Comparison of ENCODE assay signal across 9 mouse cellular contexts in the genomic region with DNA sequence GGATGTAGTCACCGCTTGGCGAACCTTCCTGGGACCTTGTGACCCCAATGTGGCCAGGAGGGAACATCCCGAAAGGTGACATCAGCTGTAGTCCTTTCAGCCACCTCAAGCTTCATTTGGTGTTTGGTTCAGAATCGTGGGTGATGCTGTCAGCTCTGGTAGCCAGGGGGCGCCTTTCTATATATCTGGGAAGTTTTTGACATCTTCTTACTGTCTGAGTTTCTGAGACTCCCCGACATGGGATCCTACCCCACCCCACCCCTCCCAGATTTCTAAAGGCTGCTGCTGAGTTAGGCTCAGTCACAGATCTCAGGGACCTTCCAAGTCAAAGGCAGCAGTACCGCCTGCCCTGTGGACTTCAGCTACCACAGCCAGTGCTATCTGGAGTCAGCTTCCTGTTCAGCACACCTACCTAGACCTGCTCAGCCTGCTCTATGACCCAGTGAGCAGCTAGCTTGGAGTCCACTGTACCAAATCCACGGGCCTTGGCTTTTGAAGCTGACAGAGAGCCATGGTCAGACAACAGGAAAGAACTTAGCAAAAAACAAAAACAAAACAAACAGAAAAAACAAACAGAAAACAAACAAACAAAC. TPM values are rescaled to one million over a fixed set of nuclear protein-coding genes. Genes with fewer than 3 reads are reported as not detected.
DNase-seq lines count a peak whose midpoint lies in the region; TF ChIP-seq lines count a peak whose summit lies in the region.
"Had no signal": no experiment of that assay in that cellular context is flagged by ENCODE, and none has a peak within 500 bp of the region (broad histone marks: within the 10 kb centered on the region; RNA-seq: fewer than 3 reads in every experiment).

No protein-coding gene starts in this region.

- H3K27me3 ChIP-seq in splenic B cell, adult 2 months (ENCODE audit: control insufficient read depth, insufficient read depth, low read length, poor library complexity, severe bottlenecking) = no peaks in the 10 kb centered on the region
- H3K27me3 ChIP-seq: heart, embryonic 13.5 days had no signal

- no peak for DNase-seq in left cerebral cortex, adult 2 months (ENCODE audit: extremely low spot score in 1 of 2, low spot score in 2 of 2)
- no peak for DNase-seq in left cerebral cortex, adult 8-10 months (ENCODE audit: low spot score in 2 of 2)
- DNase-seq in adrenal gland, postnatal 14 days = peak; percentile 65
- DNase-seq in kidney, postnatal 25 days = peak; percentile 30 to 44
- DNase-seq in splenic B cell, adult 2 months (ENCODE audit: low read depth, low spot score) = peak; percentile 16
- no peak for DNase-seq in left cerebral cortex, postnatal 10 days (ENCODE audit: extremely low spot score in 1 of 2, low spot score in 2 of 2)
- no peak for DNase-seq in yolk sac, embryonic 10.5 days (ENCODE audit: low spot score)
- DNase-seq in gastrocnemius, postnatal 4 days (ENCODE audit: low spot score in 2 of 2) = no peak

- H3K36me3 ChIP-seq in splenic B cell, adult 2 months (ENCODE audit: control insufficient read depth, insufficient read depth, low read length, poor library complexity, severe bottlenecking) = no peaks in the 10 kb centered on the region

- TF ChIP-seq CTCF in left cerebral cortex, adult 2 months (IDR thresholded peaks at IDR 0.05) = peak; percentile 49

- intact Hi-C loops in left cerebral cortex, adult 2 months (cut with DNase I) = no loop called here
- intact Hi-C loops in left cerebral cortex, postnatal 10 days (cut with DNase I) = no loop called here

- no peak overlapping the region for H3K4me3 ChIP-seq in left cerebral cortex, adult 2 months
- H3K4me3 ChIP-seq: heart, embryonic 13.5 days had no signal

- no peak overlapping the region for H3K27ac ChIP-seq in left cerebral cortex, adult 2 months
- H3K27ac ChIP-seq: heart, embryonic 13.5 days had no signal

RNA-seq across cellular contexts. Expression of a gene that starts 18.5 kb away (rescaled TPM):
- total RNA-seq in left cerebral cortex, adult 2 months (2021) = not detected
- under 1 TPM in 3 of 4 experiments, not detected in 1; 0.37 to 0.72 (median 0.44) TPM for total RNA-seq in left cerebral cortex, adult 8-10 months (2022)
- not detected in 2 replicates for total RNA-seq in adrenal gland, postnatal 14 days (2021)
- total RNA-seq in left cerebral cortex, postnatal 10 days (2021) = not detected
- not detected for total RNA-seq in gastrocnemius, postnatal 4 days (2021)

RNA-seq across cellular contexts. Expression of a gene that starts 32.6 kb away (rescaled TPM):
- total RNA-seq in left cerebral cortex, adult 2 months (2021) = 100 to 1,000 TPM; 166 TPM
- 100 to 1,000 TPM; 140 to 166 (median 153) TPM for total RNA-seq in left cerebral cortex, adult 8-10 months (2022)
- total RNA-seq in adrenal gland, postnatal 14 days (2021) = 39.2 and 40.7 TPM in 2 replicates
- total RNA-seq in left cerebral cortex, postnatal 10 days (2021) = 10 to 100 TPM; 81.7 to 99.5 TPM
- total RNA-seq in gastrocnemius, postnatal 4 days (2021) = 10 to 100 TPM; 12.9 to 13.2 TPM

Comparison
In these comparisons a context has a peak if more than half of its experiments do, and no peak if none do; other contexts are left out.
1. DNase-seq: peak in adrenal gland, postnatal 14 days (single experiment), kidney, postnatal 25 days (2 of 2) and splenic B cell, adult 2 months (single experiment); none in left cerebral cortex, adult 2 months (0 of 2), left cerebral cortex, adult 8-10 months (0 of 2), left cerebral cortex, postnatal 10 days (0 of 2), yolk sac, embryonic 10.5 days (single experiment) and gastrocnemius, postnatal 4 days (0 of 2).